Mouse (Mus musculus): ENCODE measurements around the gene Lysmd1. TPM values are rescaled to one million over a fixed set of nuclear protein-coding genes. Genes with fewer than 3 reads are reported as not detected.

The Lysmd1 gene
- polyA plus RNA-seq, 1 experiment from 2014 or later: 31.7 TPM

DNA sequence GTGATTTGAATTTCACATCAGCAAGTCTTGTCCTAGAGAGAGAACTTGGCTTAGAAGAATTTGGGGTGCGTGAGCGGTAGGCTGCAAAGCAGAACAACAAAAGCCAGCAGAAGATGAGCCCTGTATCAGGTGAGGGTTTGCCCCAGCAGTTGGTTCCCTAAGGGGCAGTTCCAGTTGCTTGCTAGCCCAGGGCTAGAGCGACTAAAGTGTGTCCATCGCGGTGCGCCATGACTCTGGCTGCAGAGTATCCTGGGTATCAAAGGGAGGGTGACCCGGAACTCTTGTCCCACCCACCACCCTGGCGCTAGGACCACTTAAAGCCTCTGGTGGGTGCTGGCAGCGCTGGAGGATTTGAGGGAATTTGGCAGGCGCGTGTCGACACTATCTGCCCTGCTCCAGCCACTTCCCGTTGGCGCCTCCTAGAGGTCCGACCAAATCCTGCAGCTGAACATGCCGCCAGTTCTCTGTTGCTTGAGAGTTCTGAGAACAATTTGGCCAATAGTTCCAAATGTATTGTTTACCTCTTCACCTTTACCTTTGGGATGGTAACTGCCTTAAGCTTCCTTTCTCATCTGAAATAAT lies 40.2 kb downstream of the Lysmd1 start:
- Histone ChIP-seq H3K36me3 (ENCODE audit: control insufficient read depth, insufficient read depth, low read length) (peaks cover 50% of the 10 kb centered on the region), H3K9me3 (ENCODE audit: control insufficient read depth, low read length) (no peaks in the 10 kb centered on the region), H3K9ac (replicated peaks; ENCODE audit: low read length) (no peak overlapping the region), H3K4me2 (ENCODE audit: low read length) (peak overlapping the region; percentile 24; the same call in 1 of the 2 replicates), H3K4me3 (replicated peaks; ENCODE audit: low read depth, low read length) (no peak overlapping the region), H3K27ac (replicated peaks; ENCODE audit: low read depth, low read length) (no peak overlapping the region), H3K4me1 (ENCODE audit: control insufficient read depth, insufficient read depth, low read length) (peaks cover 7% of the 10 kb centered on the region; the same call in 1 of the 2 replicates), H3K27me3 (ENCODE audit: control insufficient read depth, insufficient read depth, low read length) (peaks cover 39% of the 10 kb centered on the region)
- DNase-seq: peak; percentile 87
- peak; percentile 65 for ATAC-seq (ENCODE audit: low FRiP score, low TSS enrichment)
- 3% methylated on average over 16 of the region's 16 CpGs for WGBS

- H3K4me1 ChIP-seq (ENCODE audit: control insufficient read depth, insufficient read depth, low read length): peaks cover 7% of the 10 kb centered on the region; the same call in 1 of the 2 replicates
- no peaks in the 10 kb centered on the region for H3K9me3 ChIP-seq (ENCODE audit: control insufficient read depth, low read length)
- no peak overlapping the region for H3K4me3 ChIP-seq (replicated peaks; ENCODE audit: low read depth, low read length)
- peaks cover 26% of the 10 kb centered on the region for H3K36me3 ChIP-seq (ENCODE audit: control insufficient read depth, insufficient read depth, low read length)
- H3K27me3 ChIP-seq (ENCODE audit: control insufficient read depth, insufficient read depth, low read length): peaks cover 15% of the 10 kb centered on the region
- H3K4me2 ChIP-seq (ENCODE audit: low read length): no peak overlapping the region
- no peak overlapping the region for H3K9ac ChIP-seq (replicated peaks; ENCODE audit: low read length)
- 50% methylated on average over 3 of the region's 3 CpGs for WGBS
- no peak for DNase-seq
- H3K27ac ChIP-seq (replicated peaks; ENCODE audit: low read depth, low read length): no peak overlapping the region
- ATAC-seq (ENCODE audit: low FRiP score, low TSS enrichment): no peak
These were observed 42.6 kb downstream of the Lysmd1 start for GRCm38 (mm10) chr3:95176500-95176899.

GRCm38 (mm10) chr3:95177583-95177982 lies 43.7 kb downstream of the Lysmd1 start:
- WGBS: 83% methylated on average over 6 of the region's 6 CpGs
- H3K4me1 ChIP-seq (ENCODE audit: control insufficient read depth, insufficient read depth, low read length): peaks cover 7% of the 10 kb centered on the region; the same call in 1 of the 2 replicates
- H3K4me3 ChIP-seq (replicated peaks; ENCODE audit: low read depth, low read length): no peak overlapping the region
- no peak overlapping the region for H3K27ac ChIP-seq (replicated peaks; ENCODE audit: low read depth, low read length)
- H3K36me3 ChIP-seq (ENCODE audit: control insufficient read depth, insufficient read depth, low read length): peaks cover 15% of the 10 kb centered on the region
- H3K9ac ChIP-seq (replicated peaks; ENCODE audit: low read length): no peak overlapping the region
- no peak for DNase-seq
- no peak for ATAC-seq (ENCODE audit: low FRiP score, low TSS enrichment)
- H3K27me3 ChIP-seq (ENCODE audit: control insufficient read depth, insufficient read depth, low read length): peaks cover 4% of the 10 kb centered on the region; the same call in 1 of the 2 replicates
- no peak overlapping the region for H3K4me2 ChIP-seq (ENCODE audit: low read length)
- H3K9me3 ChIP-seq (ENCODE audit: control insufficient read depth, low read length): no peaks in the 10 kb centered on the region

DNA sequence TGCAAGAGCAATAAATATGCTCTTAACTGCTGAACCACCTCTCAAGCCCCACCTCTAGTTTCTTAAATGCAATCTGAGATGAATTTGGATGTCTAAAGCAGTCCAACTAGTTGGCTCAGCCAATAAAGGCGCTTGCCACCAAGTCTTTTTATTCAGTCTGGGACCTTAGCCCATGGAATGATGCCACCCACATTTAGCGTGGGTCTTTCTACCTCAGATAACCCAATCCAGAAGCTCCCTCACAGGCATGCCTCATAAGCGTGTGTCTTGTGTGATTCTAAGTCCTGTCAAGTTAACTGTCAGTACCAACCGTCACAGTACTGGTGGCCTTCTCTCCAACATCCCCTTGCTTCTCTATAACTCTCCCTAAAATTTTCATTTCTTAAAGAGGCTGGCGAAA lies 45.1 kb downstream of the Lysmd1 start:
- ATAC-seq (ENCODE audit: low FRiP score, low TSS enrichment) (no peak), DNase-seq (no peak)
- Histone ChIP-seq H3K4me1 (ENCODE audit: control insufficient read depth, insufficient read depth, low read length) (no peaks in the 10 kb centered on the region), H3K36me3 (ENCODE audit: control insufficient read depth, insufficient read depth, low read length) (peaks cover 4% of the 10 kb centered on the region), H3K4me2 (ENCODE audit: low read length) (no peak overlapping the region), H3K9me3 (ENCODE audit: control insufficient read depth, low read length) (no peaks in the 10 kb centered on the region), H3K27me3 (ENCODE audit: control insufficient read depth, insufficient read depth, low read length) (no peaks in the 10 kb centered on the region), H3K27ac (replicated peaks; ENCODE audit: low read depth, low read length) (no peak overlapping the region), H3K9ac (replicated peaks; ENCODE audit: low read length) (no peak overlapping the region), H3K4me3 (replicated peaks; ENCODE audit: low read depth, low read length) (no peak overlapping the region)
- WGBS: 88% methylated on average over 5 of the region's 5 CpGs

DNA sequence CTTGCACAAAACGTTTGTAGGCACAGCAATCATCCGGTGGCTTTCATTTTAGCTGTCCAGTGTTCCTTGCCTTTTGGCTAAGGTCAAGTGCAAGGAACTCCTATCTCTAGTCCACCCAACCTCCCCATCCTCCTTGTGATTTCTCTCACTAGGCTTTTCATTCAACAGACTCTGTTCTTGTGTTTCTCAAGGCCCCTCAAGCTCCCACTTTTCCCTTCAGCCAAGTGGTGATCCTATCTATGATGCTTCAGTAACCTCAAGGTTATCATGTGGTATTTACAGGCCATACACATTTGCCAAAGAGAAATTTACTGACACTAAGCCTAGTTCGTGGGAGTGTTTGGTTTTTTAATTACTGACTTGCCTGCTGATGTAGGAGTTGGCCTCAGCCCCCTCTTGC lies 46.0 kb downstream of the Lysmd1 start:
- H3K4me1 ChIP-seq (ENCODE audit: control insufficient read depth, insufficient read depth, low read length): no peaks in the 10 kb centered on the region
- H3K27ac ChIP-seq (replicated peaks; ENCODE audit: low read depth, low read length): no peak overlapping the region
- H3K4me2 ChIP-seq (ENCODE audit: low read length): no peak overlapping the region
- H3K9me3 ChIP-seq (ENCODE audit: control insufficient read depth, low read length): no peaks in the 10 kb centered on the region
- H3K36me3 ChIP-seq (ENCODE audit: control insufficient read depth, insufficient read depth, low read length): peaks cover 12% of the 10 kb centered on the region
- no peaks in the 10 kb centered on the region for H3K27me3 ChIP-seq (ENCODE audit: control insufficient read depth, insufficient read depth, low read length)
- 81% methylated on average over 3 of the region's 3 CpGs for WGBS
- ATAC-seq (ENCODE audit: low FRiP score, low TSS enrichment): no peak
- DNase-seq: no peak
- H3K4me3 ChIP-seq (replicated peaks; ENCODE audit: low read depth, low read length): no peak overlapping the region
- H3K9ac ChIP-seq (replicated peaks; ENCODE audit: low read length): no peak overlapping the region

- Histone ChIP-seq H3K27me3 (ENCODE audit: control insufficient read depth, insufficient read depth, low read length) (no peaks in the 10 kb centered on the region), H3K4me3 (replicated peaks; ENCODE audit: low read depth, low read length) (no peak overlapping the region), H3K27ac (replicated peaks; ENCODE audit: low read depth, low read length) (no peak overlapping the region), H3K36me3 (ENCODE audit: control insufficient read depth, insufficient read depth, low read length) (peaks cover 30% of the 10 kb centered on the region), H3K9me3 (ENCODE audit: control insufficient read depth, low read length) (no peaks in the 10 kb centered on the region), H3K4me1 (ENCODE audit: control insufficient read depth, insufficient read depth, low read length) (no peaks in the 10 kb centered on the region), H3K9ac (replicated peaks; ENCODE audit: low read length) (no peak overlapping the region), H3K4me2 (ENCODE audit: low read length) (no peak overlapping the region)
- DNase-seq (no peak), ATAC-seq (ENCODE audit: low FRiP score, low TSS enrichment) (no peak)
- 71% methylated on average over 1 of the region's 1 CpGs for WGBS
These were observed 48.0 kb downstream of the Lysmd1 start for GRCm38 (mm10) chr3:95181841-95182240.

- Histone ChIP-seq H3K9ac (replicated peaks; ENCODE audit: low read length) (no peak overlapping the region), H3K9me3 (ENCODE audit: control insufficient read depth, low read length) (no peaks in the 10 kb centered on the region), H3K4me1 (ENCODE audit: control insufficient read depth, insufficient read depth, low read length) (no peaks in the 10 kb centered on the region), H3K4me2 (ENCODE audit: low read length) (no peak overlapping the region), H3K36me3 (ENCODE audit: control insufficient read depth, insufficient read depth, low read length) (peaks cover 61% of the 10 kb centered on the region), H3K27me3 (ENCODE audit: control insufficient read depth, insufficient read depth, low read length) (no peaks in the 10 kb centered on the region), H3K27ac (replicated peaks; ENCODE audit: low read depth, low read length) (no peak overlapping the region), H3K4me3 (replicated peaks; ENCODE audit: low read depth, low read length) (no peak overlapping the region)
- WGBS: 93% methylated on average over 9 of the region's 9 CpGs
- no peak for ATAC-seq (ENCODE audit: low FRiP score, low TSS enrichment)
- DNase-seq: no peak
These were observed 51.1 kb downstream of the Lysmd1 start for GRCm38 (mm10) chr3:95184796-95185577.

- Histone ChIP-seq H3K4me1 (ENCODE audit: control insufficient read depth, insufficient read depth, low read length) (no peaks in the 10 kb centered on the region), H3K9ac (replicated peaks; ENCODE audit: low read length) (no peak overlapping the region), H3K27ac (replicated peaks; ENCODE audit: low read depth, low read length) (no peak overlapping the region), H3K4me3 (replicated peaks; ENCODE audit: low read depth, low read length) (no peak overlapping the region), H3K4me2 (ENCODE audit: low read length) (no peak overlapping the region), H3K9me3 (ENCODE audit: control insufficient read depth, low read length) (no peaks in the 10 kb centered on the region), H3K36me3 (ENCODE audit: control insufficient read depth, insufficient read depth, low read length) (peaks cover 66% of the 10 kb centered on the region), H3K27me3 (ENCODE audit: control insufficient read depth, insufficient read depth, low read length) (no peaks in the 10 kb centered on the region)
- ATAC-seq (ENCODE audit: low FRiP score, low TSS enrichment) (no peak), DNase-seq (no peak)
- WGBS: 89% methylated on average over 2 of the region's 2 CpGs
These were observed 52.2 kb downstream of the Lysmd1 start for GRCm38 (mm10) chr3:95186100-95186499.

DNA sequence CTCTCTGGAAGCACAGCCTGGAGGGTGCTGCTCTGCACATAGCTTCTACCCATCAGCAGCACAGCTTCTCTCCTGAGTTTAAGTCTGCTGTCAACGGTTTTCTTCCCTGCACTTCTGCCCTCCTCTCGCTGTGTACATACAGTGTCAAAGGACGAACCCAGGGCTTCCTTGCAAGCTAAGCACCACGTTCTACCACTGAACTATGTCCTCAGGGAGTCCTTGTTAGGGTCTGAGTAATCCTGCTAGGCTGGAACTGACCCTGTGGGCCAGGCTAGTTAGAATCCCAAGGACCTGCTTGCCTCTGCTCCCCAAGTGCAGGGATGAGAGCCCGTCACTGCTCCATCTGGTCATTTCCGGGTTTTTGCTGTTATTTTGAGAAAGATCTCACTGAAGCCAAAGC lies 53.0 kb downstream of the Lysmd1 start:
- Histone ChIP-seq H3K4me1 (ENCODE audit: control insufficient read depth, insufficient read depth, low read length) (no peaks in the 10 kb centered on the region), H3K27me3 (ENCODE audit: control insufficient read depth, insufficient read depth, low read length) (no peaks in the 10 kb centered on the region), H3K9me3 (ENCODE audit: control insufficient read depth, low read length) (no peaks in the 10 kb centered on the region), H3K4me3 (replicated peaks; ENCODE audit: low read depth, low read length) (no peak overlapping the region), H3K36me3 (ENCODE audit: control insufficient read depth, insufficient read depth, low read length) (peaks cover 66% of the 10 kb centered on the region), H3K4me2 (ENCODE audit: low read length) (no peak overlapping the region), H3K9ac (replicated peaks; ENCODE audit: low read length) (no peak overlapping the region), H3K27ac (replicated peaks; ENCODE audit: low read depth, low read length) (no peak overlapping the region)
- DNase-seq (no peak), ATAC-seq (ENCODE audit: low FRiP score, low TSS enrichment) (no peak)
- 92% methylated on average over 6 of the region's 6 CpGs for whole genome bisulfite sequencing
